Mouse (Mus musculus) brain, embryonic 14.5 days (tissue): ENCODE measurements around the gene Epb41. TPM values are rescaled to one million over a fixed set of nuclear protein-coding genes. Genes with fewer than 3 reads are reported as not detected.

Source experiments
- DNase-seq: peaks from one replicate; pipeline ENCODE4 v3.0.0-alpha.2; 2011; ENCODE audit warnings: low read depth
- CTCF ChIP-seq: fragments of 200-500 bp; IDR thresholded peaks from 2 replicates; pipeline ENCODE4 v1.5.1; 2012; ENCODE audit warnings: inconsistent platforms, mild to moderate bottlenecking, moderate library complexity, borderline replicate concordance; ENCODE audit not compliant: insufficient read depth, insufficient read length; ENCODE audit errors: extremely low read depth
- POLR2A ChIP-seq: fragments of 200-500 bp; IDR thresholded peaks from 2 replicates; pipeline ENCODE4 v1.6.1; 2012; ENCODE audit warnings: mild to moderate bottlenecking, inconsistent platforms, borderline replicate concordance; ENCODE audit not compliant: poor library complexity, insufficient read depth, insufficient read length, severe bottlenecking; ENCODE audit errors: extremely low read depth
- polyA plus RNA-seq: library from polyadenylated mRNA; depleted of rRNA; stranded (reverse); fragments of >200 nt; gene quantifications from 2 replicates; pipeline ENCODE4 v1.2.3, GENCODE M21; 2012; rRNA removed

Gene Epb41
- polyA plus RNA-seq: 86.3 and 111 TPM in 2 replicates

- peak; percentile 92 for DNase-seq
- TF ChIP-seq CTCF (no peak), POLR2A (no peak)
Observed at GRCm38 (mm10) chr4:132074933-132075769, at the start of gene Epb41. Gene Epb41 (minus strand): TSS chr4:132075321.

- no peak for DNase-seq
- TF ChIP-seq POLR2A (no peak), CTCF (no peak)
Observed at GRCm38 (mm10) chr4:132123166-132123565, 48.0 kb upstream of the Epb41 start.

- TF ChIP-seq POLR2A: no peak
- peak; percentile 25; the same call in 1 of the 2 replicates for TF ChIP-seq CTCF
Observed at GRCm38 (mm10) chr4:132121674-132122073, 46.6 kb upstream of the Epb41 start.

GRCm38 (mm10) chr4:132119566-132119965 is 44.4 kb upstream of the Epb41 start:
- no peak for DNase-seq

More at GRCm38 (mm10) chr4:132121674-132122073, 46.6 kb upstream of the Epb41 start:
- DNase-seq: no peak

GRCm38 (mm10) chr4:132116315-132116714 is 41.2 kb upstream of the Epb41 start:
- TF ChIP-seq CTCF (no peak), POLR2A (no peak)
- no peak for DNase-seq

More at GRCm38 (mm10) chr4:132119566-132119965, 44.4 kb upstream of the Epb41 start:
- TF ChIP-seq POLR2A: no peak
- TF ChIP-seq CTCF: no peak

- DNase-seq: peak; percentile 60
- TF ChIP-seq POLR2A: no peak
- no peak for TF ChIP-seq CTCF
Observed at GRCm38 (mm10) chr4:132113411-132114095, 38.4 kb upstream of the Epb41 start.

- peak; percentile 51 for DNase-seq
- TF ChIP-seq POLR2A: no peak
- TF ChIP-seq CTCF: no peak
Observed at GRCm38 (mm10) chr4:132111227-132111626, 36.1 kb upstream of the Epb41 start.

- no peak for TF ChIP-seq CTCF
- TF ChIP-seq POLR2A: no peak
- no peak for DNase-seq
Observed at GRCm38 (mm10) chr4:132108221-132108620, 33.1 kb upstream of the Epb41 start.

GRCm38 (mm10) chr4:132101152-132101551 is 26.0 kb upstream of the Epb41 start:
- DNase-seq: peak; percentile 52

GRCm38 (mm10) chr4:132099548-132099947 is 24.4 kb upstream of the Epb41 start:
- DNase-seq: peak; percentile 20
- TF ChIP-seq CTCF (no peak), POLR2A (no peak)

More at GRCm38 (mm10) chr4:132101152-132101551, 26.0 kb upstream of the Epb41 start:
- TF ChIP-seq CTCF (0 out of 2 replicates have a peak, but pooled peaks have one; percentile 1), POLR2A (no peak)

GRCm38 (mm10) chr4:132095043-132095442 is 19.9 kb upstream of the Epb41 start:
- TF ChIP-seq POLR2A: no peak
- TF ChIP-seq CTCF: no peak
- no peak for DNase-seq
